In the genomic region with DNA sequence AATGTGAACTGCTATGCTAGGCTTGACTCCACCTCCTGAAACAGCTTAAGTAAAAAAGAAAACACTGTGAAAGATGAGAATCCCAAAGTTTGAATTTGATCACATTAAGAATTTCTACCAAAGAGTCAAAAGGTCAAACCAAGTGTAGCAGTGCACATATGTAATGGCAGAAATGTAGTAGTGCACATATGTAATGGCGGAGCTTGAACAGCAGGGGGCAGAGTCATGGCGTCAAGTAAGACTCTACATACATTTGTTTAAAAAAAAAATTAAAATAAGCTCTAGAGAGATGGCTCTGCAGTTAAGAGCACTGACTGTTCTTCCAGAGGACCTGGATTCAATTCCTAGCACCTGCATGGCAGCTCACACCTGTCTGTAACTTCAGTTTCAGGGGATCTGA, we compare ENCODE assay signal across 8 mouse cellular contexts.
A peak's percentile ranks its signal among the peaks of the same experiment; 100 is the strongest.
DNase-seq lines count a peak whose midpoint lies in the region; ATAC-seq and TF ChIP-seq lines count a peak whose summit lies in the region.

No protein-coding gene starts in this region.

- H3K27me3 ChIP-seq in forebrain, embryonic 11.5 days (ENCODE audit: control insufficient read depth, insufficient read depth, low read length) = no peaks in the 10 kb centered on the region
- no peaks in the 10 kb centered on the region for H3K27me3 ChIP-seq in forebrain, embryonic 15.5 days
- no peaks in the 10 kb centered on the region for H3K27me3 ChIP-seq in midbrain, embryonic 14.5 days (ENCODE audit: control insufficient read depth, insufficient read depth, low read length)
- no peaks in the 10 kb centered on the region for H3K27me3 ChIP-seq in midbrain, embryonic 16.5 days (ENCODE audit: control insufficient read depth, insufficient read depth, low read depth, low read length)
- H3K27me3 ChIP-seq in heart, postnatal 0 days (ENCODE audit: control insufficient read depth, insufficient read depth, low read length) = no peaks in the 10 kb centered on the region

- H3K36me3 ChIP-seq in forebrain, embryonic 11.5 days (ENCODE audit: control insufficient read depth, insufficient read depth, low read length) = no peaks in the 10 kb centered on the region
- no peaks in the 10 kb centered on the region for H3K36me3 ChIP-seq in forebrain, embryonic 15.5 days
- no peaks in the 10 kb centered on the region for H3K36me3 ChIP-seq in midbrain, embryonic 14.5 days (ENCODE audit: control insufficient read depth, insufficient read depth, low read length)
- H3K36me3 ChIP-seq in midbrain, embryonic 16.5 days (ENCODE audit: control insufficient read depth, insufficient read depth, low read length) = no peaks in the 10 kb centered on the region
- H3K36me3 ChIP-seq in heart, postnatal 0 days (replicated peaks; ENCODE audit: control insufficient read depth, insufficient read depth, low read length) = no peaks in the 10 kb centered on the region

- no peak for TF ChIP-seq EP300 in heart, postnatal 0 days (IDR thresholded peaks at IDR 0.05; ENCODE audit: low read depth)

- H3K4me3 ChIP-seq in forebrain, embryonic 11.5 days (ENCODE audit: low read depth, low read length) = no peak overlapping the region
- no peak overlapping the region for H3K4me3 ChIP-seq in forebrain, embryonic 15.5 days
- no peak overlapping the region for H3K4me3 ChIP-seq in midbrain, embryonic 14.5 days (replicated peaks; ENCODE audit: low read depth, low read length)
- H3K4me3 ChIP-seq in midbrain, embryonic 16.5 days (ENCODE audit: low read depth, low read length) = no peak overlapping the region
- H3K4me3 ChIP-seq in heart, postnatal 0 days (ENCODE audit: low read depth, low read length) = no peak overlapping the region

- H3K9me3 ChIP-seq in forebrain, embryonic 11.5 days (ENCODE audit: control insufficient read depth, low read length) = no peaks in the 10 kb centered on the region
- no peaks in the 10 kb centered on the region for H3K9me3 ChIP-seq in forebrain, embryonic 15.5 days
- H3K9me3 ChIP-seq in midbrain, embryonic 14.5 days (ENCODE audit: control insufficient read depth, low read length) = no peaks in the 10 kb centered on the region
- H3K9me3 ChIP-seq in midbrain, embryonic 16.5 days (replicated peaks; ENCODE audit: control insufficient read depth, low read length, poor library complexity, severe bottlenecking) = no peaks in the 10 kb centered on the region
- H3K9me3 ChIP-seq in heart, postnatal 0 days (replicated peaks; ENCODE audit: control insufficient read depth, low read length) = no peaks in the 10 kb centered on the region

- no peaks in the 10 kb centered on the region for H3K4me1 ChIP-seq in forebrain, embryonic 11.5 days (replicated peaks; ENCODE audit: control insufficient read depth, insufficient read depth, low read length)
- no peaks in the 10 kb centered on the region for H3K4me1 ChIP-seq in forebrain, embryonic 15.5 days
- H3K4me1 ChIP-seq in midbrain, embryonic 14.5 days (ENCODE audit: control insufficient read depth, insufficient read depth, low read length) = no peaks in the 10 kb centered on the region
- H3K4me1 ChIP-seq in midbrain, embryonic 16.5 days (ENCODE audit: control insufficient read depth, insufficient read depth, low read length) = no peaks in the 10 kb centered on the region
- H3K4me1 ChIP-seq in heart, postnatal 0 days (ENCODE audit: control insufficient read depth, insufficient read depth) = no peaks in the 10 kb centered on the region

- H3K9ac ChIP-seq in forebrain, embryonic 11.5 days (ENCODE audit: low read length) = no peak overlapping the region
- no peak overlapping the region for H3K9ac ChIP-seq in forebrain, embryonic 15.5 days (replicated peaks)
- H3K9ac ChIP-seq in midbrain, embryonic 14.5 days (replicated peaks; ENCODE audit: low read length) = no peak overlapping the region
- H3K9ac ChIP-seq in midbrain, embryonic 16.5 days (ENCODE audit: low read depth, low read length) = no peak overlapping the region
- H3K9ac ChIP-seq in heart, postnatal 0 days (replicated peaks; ENCODE audit: low read depth, low read length) = no peak overlapping the region

- H3K27ac ChIP-seq in forebrain, embryonic 11.5 days (ENCODE audit: low read depth, low read length) = no peak overlapping the region
- H3K27ac ChIP-seq in forebrain, embryonic 15.5 days (replicated peaks) = no peak overlapping the region
- no peak overlapping the region for H3K27ac ChIP-seq in midbrain, embryonic 14.5 days (replicated peaks; ENCODE audit: low read depth, low read length)
- no peak overlapping the region for H3K27ac ChIP-seq in midbrain, embryonic 16.5 days (ENCODE audit: low read length)
- no peak overlapping the region for H3K27ac ChIP-seq in heart, postnatal 0 days (ENCODE audit: low read depth)

- ATAC-seq in forebrain, embryonic 11.5 days (replicated peaks; ENCODE audit: low FRiP score) = no peak
- no peak for ATAC-seq in forebrain, embryonic 15.5 days (replicated peaks)
- no peak for ATAC-seq in midbrain, embryonic 14.5 days (ENCODE audit: low FRiP score, low TSS enrichment)
- ATAC-seq in midbrain, embryonic 16.5 days = no peak
- no peak for ATAC-seq in heart, postnatal 0 days (ENCODE audit: insufficient read depth, low read depth)
- ATAC-seq in megakaryocyte-erythroid progenitor cell, adult 5-6 weeks (replicated peaks; ENCODE audit: low FRiP score, low TSS enrichment, poor library complexity, severe bottlenecking) = peak; percentile 89
- no peak for ATAC-seq in erythroid progenitor cell, adult 5-6 weeks (replicated peaks; ENCODE audit: low FRiP score, poor library complexity, severe bottlenecking)

- TF ChIP-seq CTCF in heart, postnatal 0 days (IDR thresholded peaks at IDR 0.05; ENCODE audit: low read depth) = peak; percentile 69

- DNase-seq in forebrain, embryonic 11.5 days (ENCODE audit: low spot score) = peak; percentile 74
- DNase-seq in midbrain, embryonic 14.5 days = peak; percentile 58
- DNase-seq in adrenal gland, postnatal 36 days = peak; percentile 40 to 67
- no peak for DNase-seq in heart, postnatal 0 days (ENCODE audit: low spot score)

- no peak overlapping the region for H3K4me2 ChIP-seq in forebrain, embryonic 11.5 days (ENCODE audit: low read depth, low read length, severe bottlenecking)
- H3K4me2 ChIP-seq in forebrain, embryonic 15.5 days (replicated peaks) = no peak overlapping the region
- no peak overlapping the region for H3K4me2 ChIP-seq in midbrain, embryonic 14.5 days (ENCODE audit: low read length)
- H3K4me2 ChIP-seq in midbrain, embryonic 16.5 days (ENCODE audit: low read length) = no peak overlapping the region
- H3K4me2 ChIP-seq in heart, postnatal 0 days (ENCODE audit: low read depth, low read length) = no peak overlapping the region

- 21% methylated on average over 2 of the region's 2 CpGs for WGBS in forebrain, embryonic 11.5 days
- 27% methylated on average over 2 of the region's 2 CpGs for WGBS in forebrain, embryonic 15.5 days
- WGBS in midbrain, embryonic 14.5 days = 25% methylated on average over 2 of the region's 2 CpGs
- WGBS in midbrain, embryonic 16.5 days = 35% methylated on average over 2 of the region's 2 CpGs
- WGBS in heart, postnatal 0 days = 12% methylated on average over 2 of the region's 2 CpGs
